Mouse (Mus musculus) layer of hippocampus, adult 2 months (tissue): ENCODE results near the gene Ptprm. TPM values are rescaled to one million over a fixed set of nuclear protein-coding genes. Genes with fewer than 3 reads are reported as not detected.

ENCODE experiments used
- DNase-seq, 2 experiments: peaks; one replicate each; pipeline ENCODE4 v3.0.0; 2022; ENCODE audit warnings: low spot score in 2 of 2
- H3K27ac ChIP-seq: fragments of 200-600 bp; 2 replicates; pipeline ENCODE4 v1.8.1; 2022
- H3K4me3 ChIP-seq: fragments of 200-600 bp; 2 replicates; pipeline ENCODE4 v1.8.1; 2022; ENCODE audit warnings: mild to moderate bottlenecking
- CTCF ChIP-seq: fragments of 200-600 bp; conservative IDR thresholded peaks from 2 replicates; pipeline ENCODE4 v1.8.1; 2022; ENCODE audit warnings: antibody characterized with exemption, mild to moderate bottlenecking, moderate library complexity
- total RNA-seq, 2 experiments: library from RNA; stranded (reverse); gene quantifications; 2 replicates each; pipeline ENCODE4 v1.2.3; 2021

Gene Ptprm
- total RNA-seq, 2 experiments from 2014 or later = 21.1 to 26.4 TPM

DNA sequence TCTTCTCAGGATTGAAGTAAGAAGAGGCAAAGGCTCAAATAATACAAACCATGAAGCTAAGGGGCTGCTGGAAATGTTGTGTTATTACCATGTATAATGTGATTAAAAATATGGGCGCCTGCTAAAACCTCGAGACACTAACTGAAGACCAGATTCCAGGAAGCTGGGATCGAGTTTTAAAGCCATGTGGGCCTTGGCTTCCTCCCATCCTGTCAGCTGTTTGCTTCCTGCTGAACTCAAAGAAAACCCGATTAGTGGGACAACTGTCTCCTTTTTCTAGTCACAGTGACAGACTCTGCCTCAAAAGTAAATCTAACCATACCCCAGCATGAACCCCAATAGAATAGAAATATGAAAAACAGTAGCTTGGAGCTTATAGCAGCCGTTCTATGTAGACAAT, 374.3 kb downstream of the Ptprm start:
- no peak for TF ChIP-seq CTCF
- no peak for DNase-seq
- Histone ChIP-seq H3K4me3 (no peak overlapping the region), H3K27ac (no peak overlapping the region)

DNA sequence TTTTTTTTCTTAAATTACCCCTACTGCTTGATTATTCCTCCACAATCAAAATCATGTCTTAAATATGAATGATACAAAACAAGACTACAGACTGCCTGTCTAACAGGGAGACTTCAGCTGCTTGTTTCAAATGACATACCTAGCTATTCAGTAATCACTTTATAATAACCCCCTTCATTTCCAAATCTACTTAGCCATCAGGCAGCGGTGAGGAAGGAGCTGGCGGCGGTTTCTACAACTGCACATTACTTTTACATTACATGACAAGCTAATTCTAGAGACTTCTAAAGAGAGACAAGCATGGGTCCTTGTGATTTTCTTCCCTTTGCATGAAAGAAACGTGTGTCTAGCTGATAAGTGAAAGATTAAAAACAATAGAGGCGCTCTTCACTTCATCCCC, 377.8 kb downstream of the Ptprm start:
- TF ChIP-seq CTCF = no peak
- Histone ChIP-seq H3K4me3 (no peak overlapping the region), H3K27ac (no peak overlapping the region)
- no peak for DNase-seq

DNA sequence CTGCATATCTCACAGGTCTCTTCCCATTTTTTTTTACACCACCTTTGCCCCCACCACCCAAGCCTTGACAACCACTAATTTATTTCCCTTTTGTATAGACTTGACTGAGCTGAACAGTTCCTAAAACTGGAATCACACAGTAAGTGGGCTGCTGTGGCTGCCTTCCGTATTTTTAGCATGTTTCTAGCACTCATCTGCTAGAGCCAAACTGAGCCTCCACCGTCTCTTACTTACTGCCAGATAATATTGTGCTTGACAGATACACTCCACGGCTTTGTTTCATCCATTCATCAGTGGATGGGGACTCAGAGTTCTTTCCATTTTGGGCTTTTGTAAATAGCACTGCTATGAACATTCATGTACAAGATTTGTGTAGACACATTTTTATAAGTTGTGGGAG, 381.3 kb downstream of the Ptprm start:
- Histone ChIP-seq H3K4me3 (no peak overlapping the region), H3K27ac (no peak overlapping the region)
- DNase-seq = peak; percentile 34 to 35
- no peak for TF ChIP-seq CTCF

- DNase-seq = no peak
- Histone ChIP-seq H3K27ac (no peak overlapping the region), H3K4me3 (no peak overlapping the region)
- no peak for TF ChIP-seq CTCF
Observed at GRCm38 (mm10) chr17:66960986-66961385, 393.3 kb downstream of the Ptprm start.

- no peak for DNase-seq
- Histone ChIP-seq H3K4me3 (no peak overlapping the region), H3K27ac (no peak overlapping the region)
- TF ChIP-seq CTCF = no peak
Observed at GRCm38 (mm10) chr17:66960557-66960956, 393.7 kb downstream of the Ptprm start.

GRCm38 (mm10) chr17:66959815-66960214, 394.4 kb downstream of the Ptprm start:
- DNase-seq = no peak
- no peak overlapping the region for H3K4me3 ChIP-seq
- peak; percentile 57 for TF ChIP-seq CTCF
- H3K27ac ChIP-seq = no peak overlapping the region

DNA sequence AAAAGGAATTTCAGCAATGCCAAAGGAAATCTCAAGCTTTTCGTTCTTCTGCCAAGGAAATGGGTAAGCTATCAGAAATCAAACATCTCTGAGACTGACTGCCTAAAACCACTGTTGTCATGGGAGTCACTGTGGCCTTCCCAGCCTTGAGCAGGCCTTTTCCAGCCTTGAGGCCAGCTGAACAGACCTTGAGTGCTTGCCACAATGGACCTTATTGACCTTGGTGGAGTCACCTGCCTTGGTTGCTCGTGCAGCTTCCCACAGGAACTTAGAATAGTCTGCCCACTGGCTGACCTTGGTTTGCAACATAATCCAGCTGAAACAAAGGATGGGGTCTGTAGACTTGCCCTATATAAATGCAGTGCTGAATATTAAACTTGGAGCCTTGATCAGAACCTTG, 395.5 kb downstream of the Ptprm start:
- no peak overlapping the region for H3K27ac ChIP-seq
- TF ChIP-seq CTCF = no peak
- H3K4me3 ChIP-seq = no peak overlapping the region
- DNase-seq = no peak

DNA sequence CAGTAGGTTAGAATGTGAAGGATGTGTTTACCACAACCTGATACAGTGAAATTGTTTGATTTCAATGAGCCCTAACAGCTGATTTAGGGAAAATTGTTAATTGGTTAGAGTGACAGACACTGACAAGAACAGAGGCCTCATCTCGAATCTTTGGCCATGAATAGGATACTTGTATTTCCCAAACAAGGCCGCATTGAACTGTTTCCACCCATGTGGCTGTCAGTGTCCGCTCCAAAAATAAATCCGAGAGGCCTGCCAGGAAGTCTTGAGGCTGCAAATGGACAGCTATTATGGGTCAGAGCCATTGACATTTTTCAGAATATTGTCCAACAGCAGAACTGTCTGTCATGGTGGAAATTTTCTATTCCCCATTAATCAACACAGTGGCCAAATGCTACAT, 409.8 kb downstream of the Ptprm start:
- H3K27ac ChIP-seq = peak overlapping the region; percentile 59; the same call in 1 of the 2 replicates
- no peak for TF ChIP-seq CTCF
- peak; percentile 18 to 32 for DNase-seq

DNA sequence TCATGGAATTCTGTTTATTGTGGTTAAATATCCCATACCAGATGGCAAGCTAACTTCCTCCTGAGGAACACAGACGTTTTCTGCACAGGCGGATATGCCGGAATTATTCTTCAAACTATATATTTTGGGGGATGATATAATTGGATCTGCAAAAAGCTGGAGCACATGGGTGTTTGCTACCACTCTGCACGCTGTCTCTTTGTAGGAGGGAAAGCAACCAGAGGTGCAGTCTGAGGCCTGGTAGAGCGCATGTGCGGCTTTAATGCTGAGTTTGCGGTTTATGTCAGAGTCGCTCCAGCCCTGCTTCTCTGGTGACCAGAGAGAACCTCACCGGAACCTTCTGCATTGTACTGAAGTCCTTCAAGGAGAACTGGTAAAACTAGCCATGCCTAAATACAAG, 410.7 kb downstream of the Ptprm start:
- TF ChIP-seq CTCF = no peak
- H3K27ac ChIP-seq = no peak overlapping the region; the same call in 1 of the 2 replicates
- DNase-seq = peak in 1 of 2 experiments; percentile 16
- H3K4me3 ChIP-seq = no peak overlapping the region

More for the DNA sequence above, 409.8 kb downstream of the Ptprm start:
- H3K4me3 ChIP-seq = no peak overlapping the region

DNA sequence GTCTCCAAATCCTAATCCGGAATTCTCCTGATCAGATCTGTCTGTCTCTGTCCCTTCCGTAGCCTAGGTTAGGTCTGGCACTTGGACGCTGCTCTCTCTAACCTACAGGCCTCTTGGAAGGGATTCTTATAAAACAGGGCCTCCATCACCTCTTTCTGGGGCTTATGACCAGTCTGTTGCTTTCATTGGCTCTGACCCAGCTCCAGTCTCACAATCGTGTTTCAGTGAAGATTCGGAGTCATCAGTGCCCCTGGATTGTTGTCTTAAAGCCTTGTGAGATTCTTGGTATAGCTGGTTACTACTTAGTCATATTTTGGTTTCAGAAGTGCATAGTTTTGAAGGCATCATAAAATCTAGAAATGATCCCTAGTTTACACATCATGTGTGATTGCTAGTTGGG, 428.6 kb downstream of the Ptprm start:
- no peak overlapping the region for H3K27ac ChIP-seq
- TF ChIP-seq CTCF = no peak
- no peak overlapping the region for H3K4me3 ChIP-seq
- DNase-seq = no peak

DNA sequence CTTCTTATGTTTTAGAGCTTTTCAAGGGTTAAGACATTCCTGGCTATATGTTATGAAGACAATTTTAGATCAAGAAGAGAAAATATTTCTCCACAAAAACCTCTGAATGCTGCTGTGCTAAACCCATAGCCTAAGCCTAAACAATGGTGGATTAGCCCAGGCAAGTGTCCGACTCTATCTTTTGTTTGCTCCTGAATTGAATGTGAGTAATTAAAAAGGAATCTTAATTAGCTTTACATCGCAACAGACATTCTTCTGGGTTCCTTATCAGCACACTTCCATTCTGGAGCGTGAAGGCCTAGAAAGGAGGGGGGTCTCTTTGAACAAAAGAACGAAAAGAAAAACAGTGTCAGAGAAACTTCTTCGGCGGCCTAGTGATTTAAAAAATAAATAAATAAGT, 439.6 kb downstream of the Ptprm start:
- Histone ChIP-seq H3K27ac (no peak overlapping the region), H3K4me3 (no peak overlapping the region)
- DNase-seq = no peak

GRCm38 (mm10) chr17:66912533-66912932, 441.7 kb downstream of the Ptprm start:
- H3K4me3 ChIP-seq = no peak overlapping the region
- no peak overlapping the region for H3K27ac ChIP-seq
- TF ChIP-seq CTCF = no peak
- no peak for DNase-seq

More for the DNA sequence above, 439.6 kb downstream of the Ptprm start:
- no peak for TF ChIP-seq CTCF

- Histone ChIP-seq H3K27ac (no peak overlapping the region), H3K4me3 (no peak overlapping the region)
- no peak for DNase-seq
- no peak for TF ChIP-seq CTCF
Observed at GRCm38 (mm10) chr17:66912120-66912519, 442.1 kb downstream of the Ptprm start.

- TF ChIP-seq CTCF = no peak
- no peak for DNase-seq
- Histone ChIP-seq H3K4me3 (no peak overlapping the region), H3K27ac (no peak overlapping the region)
Observed at GRCm38 (mm10) chr17:66909901-66910300, 444.4 kb downstream of the Ptprm start.

DNA sequence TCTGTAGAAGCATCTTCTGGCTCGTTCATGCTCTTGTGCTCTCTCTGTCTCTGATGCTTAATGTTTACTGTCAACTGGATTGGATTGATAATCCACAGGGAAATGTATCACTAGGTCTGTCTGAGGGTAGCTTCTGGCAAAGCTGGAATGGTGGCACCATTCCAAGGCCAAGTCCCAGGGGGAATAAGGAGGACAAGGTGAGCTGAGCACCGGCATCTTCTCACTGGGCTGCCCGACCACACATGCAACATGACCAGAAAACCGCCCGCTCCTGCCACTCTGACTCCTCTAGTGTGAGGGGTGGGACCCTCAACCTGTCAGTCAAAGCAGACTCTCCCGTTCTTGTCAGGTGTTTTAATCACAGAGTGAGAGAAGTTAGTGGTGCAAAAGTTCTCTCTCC, 445.3 kb downstream of the Ptprm start:
- TF ChIP-seq CTCF = no peak
- no peak overlapping the region for H3K27ac ChIP-seq

More for the DNA sequence above, 445.3 kb downstream of the Ptprm start:
- H3K4me3 ChIP-seq = no peak overlapping the region
- no peak for DNase-seq
